In genomic region chr5:115358872-115359271, GRCm38 (mm10) we compare ENCODE assay signal across 8 mouse cellular contexts. TPM values are rescaled to one million over a fixed set of nuclear protein-coding genes. Genes with fewer than 3 reads are reported as not detected.
DNase-seq lines count a peak whose midpoint lies in the region; ATAC-seq lines count a peak whose summit lies in the region.

No protein-coding gene starts in this region.

- no peak overlapping the region for H3K9ac ChIP-seq in embryonic facial prominence, embryonic 14.5 days (ENCODE audit: low read depth, low read length)
- H3K9ac ChIP-seq in kidney, embryonic 14.5 days (ENCODE audit: low read depth, low read length), result no peak overlapping the region
- 0 out of 2 replicates have a peak overlapping the region, but pooled peaks have one; percentile 4 for H3K9ac ChIP-seq in stomach, embryonic 16.5 days (ENCODE audit: low read length)

- no peak overlapping the region for H3K4me2 ChIP-seq in embryonic facial prominence, embryonic 14.5 days (ENCODE audit: low read depth, low read length)
- no peak overlapping the region for H3K4me2 ChIP-seq in kidney, embryonic 14.5 days (replicated peaks; ENCODE audit: low read depth, low read length)
- H3K4me2 ChIP-seq in stomach, embryonic 16.5 days (ENCODE audit: low read depth, low read length), result no peak overlapping the region

- H3K27ac ChIP-seq in embryonic facial prominence, embryonic 14.5 days (replicated peaks; ENCODE audit: low read depth, low read length), result no peak overlapping the region
- H3K27ac ChIP-seq in kidney, embryonic 14.5 days (ENCODE audit: low read depth, low read length), result 0 out of 2 replicates have a peak overlapping the region, but pooled peaks have one; percentile 11
- H3K27ac ChIP-seq in stomach, embryonic 16.5 days (ENCODE audit: low read length), result no peak overlapping the region

- 1% methylated on average over 12 of the region's 12 CpGs for WGBS in embryonic facial prominence, embryonic 14.5 days
- 3% methylated on average over 12 of the region's 12 CpGs for WGBS in kidney, embryonic 14.5 days
- 3% methylated on average over 12 of the region's 12 CpGs for WGBS in stomach, embryonic 16.5 days

- no peak overlapping the region for H3K4me3 ChIP-seq in embryonic facial prominence, embryonic 14.5 days (ENCODE audit: low read depth, low read length)
- no peak overlapping the region for H3K4me3 ChIP-seq in kidney, embryonic 14.5 days (ENCODE audit: low read length)
- H3K4me3 ChIP-seq in stomach, embryonic 16.5 days (replicated peaks; ENCODE audit: low read length), result no peak overlapping the region

- no peaks in the 10 kb centered on the region for H3K9me3 ChIP-seq in embryonic facial prominence, embryonic 14.5 days (ENCODE audit: control insufficient read depth, low read length)
- H3K9me3 ChIP-seq in kidney, embryonic 14.5 days (ENCODE audit: control insufficient read depth, low read length), result no peaks in the 10 kb centered on the region
- no peaks in the 10 kb centered on the region for H3K9me3 ChIP-seq in stomach, embryonic 16.5 days (replicated peaks; ENCODE audit: control insufficient read depth, low read length)

- no peaks in the 10 kb centered on the region for H3K4me1 ChIP-seq in embryonic facial prominence, embryonic 14.5 days (ENCODE audit: control insufficient read depth, insufficient read depth, low read length)
- H3K4me1 ChIP-seq in kidney, embryonic 14.5 days (ENCODE audit: control insufficient read depth, insufficient read depth, low read length), result no peaks in the 10 kb centered on the region
- H3K4me1 ChIP-seq in stomach, embryonic 16.5 days (ENCODE audit: control insufficient read depth, insufficient read depth, low read length), result no peaks in the 10 kb centered on the region

- peak; percentile 91 for DNase-seq in B cell, adult 2 months
- DNase-seq in adrenal gland, postnatal 14 days, result peak; percentile 94
- peak; percentile 82 for DNase-seq in embryonic facial prominence, embryonic 14.5 days (ENCODE audit: low spot score)
- peak; percentile 72 for DNase-seq in heart, adult 8-10 months (ENCODE audit: low spot score)
- DNase-seq in liver, result peak; percentile 81
- peak; percentile 94 for DNase-seq in neural tube, embryonic 10.5 days (ENCODE audit: extremely low spot score, low spot score)

- ATAC-seq in embryonic facial prominence, embryonic 14.5 days (ENCODE audit: low read depth), result peak; percentile 85
- ATAC-seq in kidney, embryonic 14.5 days (ENCODE audit: low FRiP score, low TSS enrichment), result peak; percentile 74
- ATAC-seq in stomach, embryonic 16.5 days (ENCODE audit: insufficient read depth, low FRiP score), result peak; percentile 85; the same call in 1 of the 2 replicates

- no peaks in the 10 kb centered on the region for H3K27me3 ChIP-seq in embryonic facial prominence, embryonic 14.5 days (replicated peaks; ENCODE audit: control insufficient read depth, insufficient read depth, low read length)
- H3K27me3 ChIP-seq in kidney, embryonic 14.5 days (ENCODE audit: control insufficient read depth, insufficient read depth, low read length), result no peaks in the 10 kb centered on the region
- H3K27me3 ChIP-seq in stomach, embryonic 16.5 days (ENCODE audit: control insufficient read depth, insufficient read depth, low read length), result no peaks in the 10 kb centered on the region

- no peaks in the 10 kb centered on the region for H3K36me3 ChIP-seq in embryonic facial prominence, embryonic 14.5 days (ENCODE audit: control insufficient read depth, insufficient read depth, low read length)
- H3K36me3 ChIP-seq in kidney, embryonic 14.5 days (ENCODE audit: control insufficient read depth, insufficient read depth, low read length), result no peaks in the 10 kb centered on the region
- H3K36me3 ChIP-seq in stomach, embryonic 16.5 days (ENCODE audit: control insufficient read depth, insufficient read depth, low read length), result no peaks in the 10 kb centered on the region

RNA-seq across cellular contexts. Expression of gene Cox6a1, which starts 10.1 kb away (rescaled TPM):
- total RNA-seq in adrenal gland, postnatal 14 days (2021), result 1,778 and 1,846 TPM in 2 replicates
- 833 and 912 TPM in 2 replicates for polyA plus RNA-seq in embryonic facial prominence, embryonic 14.5 days (2014; fragmentation: Nextera tagmentation; extraction: Ambion mirVana)
- 100 to 1,000 TPM; 205 to 218 (median 216) TPM for total RNA-seq in heart, adult 8-10 months (2022)
- 911 and 1,119 TPM in 2 replicates for polyA plus RNA-seq in kidney, embryonic 14.5 days (2014; fragmentation: Nextera tagmentation; extraction: Ambion mirVana)
- polyA plus RNA-seq in stomach, embryonic 16.5 days (2015; fragmentation: Nextera tagmentation; extraction: Ambion mirVana), result 927 and 1,043 TPM in 2 replicates

RNA-seq across cellular contexts. Expression of gene Triap1, which starts 17.8 kb away (rescaled TPM):
- 31.5 and 35.5 TPM in 2 replicates for total RNA-seq in adrenal gland, postnatal 14 days (2021)
- 48.5 and 51.3 TPM in 2 replicates for polyA plus RNA-seq in embryonic facial prominence, embryonic 14.5 days (2014; fragmentation: Nextera tagmentation; extraction: Ambion mirVana)
- total RNA-seq in heart, adult 8-10 months (2022), result 10 to 100 TPM; 25.5 to 27.4 (median 25.8) TPM
- polyA plus RNA-seq in kidney, embryonic 14.5 days (2014; fragmentation: Nextera tagmentation; extraction: Ambion mirVana), result 56.2 and 62.2 TPM in 2 replicates
- 49.4 and 60.9 TPM in 2 replicates for polyA plus RNA-seq in stomach, embryonic 16.5 days (2015; fragmentation: Nextera tagmentation; extraction: Ambion mirVana)

RNA-seq across cellular contexts. Expression of gene Gatc, which starts 17.9 kb away (rescaled TPM):
- 21.2 and 23.9 TPM in 2 replicates for total RNA-seq in adrenal gland, postnatal 14 days (2021)
- polyA plus RNA-seq in embryonic facial prominence, embryonic 14.5 days (2014; fragmentation: Nextera tagmentation; extraction: Ambion mirVana), result 26.5 and 26.7 TPM in 2 replicates
- 10 to 100 TPM; 17.5 to 21.2 (median 19.4) TPM for total RNA-seq in heart, adult 8-10 months (2022)
- 35.8 and 36.9 TPM in 2 replicates for polyA plus RNA-seq in kidney, embryonic 14.5 days (2014; fragmentation: Nextera tagmentation; extraction: Ambion mirVana)
- polyA plus RNA-seq in stomach, embryonic 16.5 days (2015; fragmentation: Nextera tagmentation; extraction: Ambion mirVana), result 21.3 and 24.5 TPM in 2 replicates

RNA-seq across cellular contexts. Expression of gene Srsf9, which starts 31.9 kb away (rescaled TPM):
- total RNA-seq in adrenal gland, postnatal 14 days (2021), result 71.3 and 78.3 TPM in 2 replicates
- 203 and 230 TPM in 2 replicates for polyA plus RNA-seq in embryonic facial prominence, embryonic 14.5 days (2014; fragmentation: Nextera tagmentation; extraction: Ambion mirVana)
- 10 to 100 TPM; 14.2 to 15.5 (median 14.4) TPM for total RNA-seq in heart, adult 8-10 months (2022)
- 320 and 334 TPM in 2 replicates for polyA plus RNA-seq in kidney, embryonic 14.5 days (2014; fragmentation: Nextera tagmentation; extraction: Ambion mirVana)
- 111 and 127 TPM in 2 replicates for polyA plus RNA-seq in stomach, embryonic 16.5 days (2015; fragmentation: Nextera tagmentation; extraction: Ambion mirVana)

RNA-seq across cellular contexts. Expression of gene Dynll1, which starts 58.1 kb away (rescaled TPM):
- total RNA-seq in adrenal gland, postnatal 14 days (2021), result 283 and 320 TPM in 2 replicates
- 1,629 and 1,828 TPM in 2 replicates for polyA plus RNA-seq in embryonic facial prominence, embryonic 14.5 days (2014; fragmentation: Nextera tagmentation; extraction: Ambion mirVana)
- total RNA-seq in heart, adult 8-10 months (2022), result 10 to 100 TPM; 52.9 to 84.2 (median 71.3) TPM
- polyA plus RNA-seq in kidney, embryonic 14.5 days (2014; fragmentation: Nextera tagmentation; extraction: Ambion mirVana), result 1,720 and 2,039 TPM in 2 replicates
- polyA plus RNA-seq in stomach, embryonic 16.5 days (2015; fragmentation: Nextera tagmentation; extraction: Ambion mirVana), result 1,419 and 1,514 TPM in 2 replicates
